Comparison of ENCODE assay signal across 8 mouse cellular contexts in the genomic region with DNA sequence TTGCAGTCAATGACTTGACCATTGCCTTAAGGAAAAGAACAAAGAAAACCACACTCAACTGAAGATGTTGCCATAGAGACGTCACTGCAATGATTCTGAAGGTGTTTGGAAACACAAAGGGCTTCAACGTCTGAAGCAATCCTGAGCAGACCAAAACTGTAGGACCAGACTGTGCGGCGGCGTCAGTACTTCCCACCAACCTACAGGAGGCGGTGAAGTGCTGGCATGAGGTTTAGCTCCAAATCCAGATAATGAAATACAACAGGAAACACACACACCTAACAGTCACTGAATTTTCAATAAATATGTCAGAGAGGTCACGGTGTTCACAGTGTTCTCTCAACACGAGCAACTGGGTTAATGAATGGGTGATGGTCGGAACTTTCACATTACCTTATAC. TPM values are rescaled to one million over a fixed set of nuclear protein-coding genes. Genes with fewer than 3 reads are reported as not detected.
DNase-seq lines count a peak whose midpoint lies in the region; ATAC-seq and TF ChIP-seq lines count a peak whose summit lies in the region.

No protein-coding gene starts in this region.

- no peak overlapping the region for H3K4me3 ChIP-seq in intestine, postnatal 0 days (ENCODE audit: low read depth, low read length)
- no peak overlapping the region for H3K4me3 ChIP-seq in intestine, embryonic 15.5 days (replicated peaks)
- no peak overlapping the region for H3K4me3 ChIP-seq in forebrain, embryonic 15.5 days

- ATAC-seq in intestine, postnatal 0 days = no peak
- ATAC-seq in intestine, embryonic 15.5 days = no peak
- ATAC-seq in common myeloid progenitor, adult 5-6 weeks (replicated peaks; ENCODE audit: low read depth, poor library complexity, severe bottlenecking) = peak; percentile 53
- ATAC-seq in forebrain, embryonic 15.5 days (replicated peaks) = no peak

- H3K36me3 ChIP-seq in intestine, postnatal 0 days (ENCODE audit: control insufficient read depth, insufficient read depth) = peaks cover 14% of the 10 kb centered on the region; the same call in 1 of the 2 replicates
- no peaks in the 10 kb centered on the region for H3K36me3 ChIP-seq in intestine, embryonic 15.5 days
- no peaks in the 10 kb centered on the region for H3K36me3 ChIP-seq in forebrain, embryonic 15.5 days

- TF ChIP-seq CTCF in intestine, postnatal 0 days (IDR thresholded peaks at IDR 0.05; ENCODE audit: low read depth) = peak; percentile 72

- H3K4me1 ChIP-seq in intestine, postnatal 0 days (replicated peaks; ENCODE audit: control insufficient read depth, insufficient read depth, low read length) = peaks cover 7% of the 10 kb centered on the region; the same call in 1 of the 2 replicates
- peaks cover 9% of the 10 kb centered on the region for H3K4me1 ChIP-seq in intestine, embryonic 15.5 days (replicated peaks)
- no peaks in the 10 kb centered on the region; the same call in 1 of the 2 replicates for H3K4me1 ChIP-seq in forebrain, embryonic 15.5 days

- peak; percentile 52 for DNase-seq in ES-CJ7 (ENCODE audit: low read depth, low spot score)
- peak; percentile 52 for DNase-seq in lung, postnatal 14 days
- DNase-seq in yolk sac, embryonic 10.5 days (ENCODE audit: low spot score) = no peak
- DNase-seq in neural tube, embryonic 10.5 days (ENCODE audit: extremely low spot score, low spot score) = no peak

- no peaks in the 10 kb centered on the region for H3K9me3 ChIP-seq in intestine, postnatal 0 days (ENCODE audit: control insufficient read depth)
- no peaks in the 10 kb centered on the region for H3K9me3 ChIP-seq in intestine, embryonic 15.5 days
- no peaks in the 10 kb centered on the region for H3K9me3 ChIP-seq in forebrain, embryonic 15.5 days

- no peak overlapping the region for H3K9ac ChIP-seq in intestine, postnatal 0 days (ENCODE audit: low read depth, low read length)
- H3K9ac ChIP-seq in intestine, embryonic 15.5 days = no peak overlapping the region
- no peak overlapping the region for H3K9ac ChIP-seq in forebrain, embryonic 15.5 days (replicated peaks)

- H3K27me3 ChIP-seq in intestine, postnatal 0 days (replicated peaks; ENCODE audit: control insufficient read depth, insufficient read depth, low read length) = no peaks in the 10 kb centered on the region
- no peaks in the 10 kb centered on the region for H3K27me3 ChIP-seq in intestine, embryonic 15.5 days (replicated peaks)
- no peaks in the 10 kb centered on the region for H3K27me3 ChIP-seq in forebrain, embryonic 15.5 days

- H3K4me2 ChIP-seq in intestine, postnatal 0 days (replicated peaks; ENCODE audit: low read depth) = no peak overlapping the region
- no peak overlapping the region for H3K4me2 ChIP-seq in intestine, embryonic 15.5 days (replicated peaks)
- H3K4me2 ChIP-seq in forebrain, embryonic 15.5 days (replicated peaks) = no peak overlapping the region

- WGBS in intestine, postnatal 0 days = 71% methylated on average over 9 of the region's 9 CpGs
- WGBS in intestine, embryonic 15.5 days = 75% methylated on average over 9 of the region's 9 CpGs
- WGBS in forebrain, embryonic 15.5 days = 70% methylated on average over 9 of the region's 9 CpGs

- H3K27ac ChIP-seq in intestine, postnatal 0 days (ENCODE audit: low read depth, low read length) = no peak overlapping the region
- H3K27ac ChIP-seq in intestine, embryonic 15.5 days = no peak overlapping the region
- no peak overlapping the region for H3K27ac ChIP-seq in forebrain, embryonic 15.5 days (replicated peaks)

RNA-seq across cellular contexts. Expression of a gene that starts 49.1 kb away (rescaled TPM):
- 121 and 132 TPM in 2 replicates for polyA plus RNA-seq in intestine, postnatal 0 days (2015; fragmentation: Nextera tagmentation; extraction: Ambion mirVana)
- polyA plus RNA-seq in intestine, embryonic 15.5 days (2015; fragmentation: Nextera tagmentation; extraction: Ambion mirVana) = 129 and 134 TPM in 2 replicates
- 35.5 and 49.2 TPM in 2 replicates for total RNA-seq in common myeloid progenitor, adult 5-6 weeks (2017)
- polyA plus RNA-seq in forebrain, embryonic 15.5 days (2015; fragmentation: Nextera tagmentation; extraction: Ambion mirVana) = 126 and 128 TPM in 2 replicates

RNA-seq across cellular contexts. Expression of a gene that starts 49.2 kb away (rescaled TPM):
- polyA plus RNA-seq in intestine, postnatal 0 days (2015; fragmentation: Nextera tagmentation; extraction: Ambion mirVana) = 33.4 and 33.9 TPM in 2 replicates
- 54.5 and 56.8 TPM in 2 replicates for polyA plus RNA-seq in intestine, embryonic 15.5 days (2015; fragmentation: Nextera tagmentation; extraction: Ambion mirVana)
- 71.1 and 86.2 TPM in 2 replicates for total RNA-seq in common myeloid progenitor, adult 5-6 weeks (2017)
- 53.0 and 56.6 TPM in 2 replicates for polyA plus RNA-seq in forebrain, embryonic 15.5 days (2015; fragmentation: Nextera tagmentation; extraction: Ambion mirVana)

Comparison
In these comparisons a context has a peak if more than half of its experiments do, and no peak if none do; other contexts are left out.
1. DNase-seq: peak in ES-CJ7 (single experiment) and lung, postnatal 14 days (single experiment); none in yolk sac, embryonic 10.5 days (single experiment) and neural tube, embryonic 10.5 days (single experiment).